Mouse (Mus musculus): Measurements from ENCODE around the gene Tulp3.

DNA sequence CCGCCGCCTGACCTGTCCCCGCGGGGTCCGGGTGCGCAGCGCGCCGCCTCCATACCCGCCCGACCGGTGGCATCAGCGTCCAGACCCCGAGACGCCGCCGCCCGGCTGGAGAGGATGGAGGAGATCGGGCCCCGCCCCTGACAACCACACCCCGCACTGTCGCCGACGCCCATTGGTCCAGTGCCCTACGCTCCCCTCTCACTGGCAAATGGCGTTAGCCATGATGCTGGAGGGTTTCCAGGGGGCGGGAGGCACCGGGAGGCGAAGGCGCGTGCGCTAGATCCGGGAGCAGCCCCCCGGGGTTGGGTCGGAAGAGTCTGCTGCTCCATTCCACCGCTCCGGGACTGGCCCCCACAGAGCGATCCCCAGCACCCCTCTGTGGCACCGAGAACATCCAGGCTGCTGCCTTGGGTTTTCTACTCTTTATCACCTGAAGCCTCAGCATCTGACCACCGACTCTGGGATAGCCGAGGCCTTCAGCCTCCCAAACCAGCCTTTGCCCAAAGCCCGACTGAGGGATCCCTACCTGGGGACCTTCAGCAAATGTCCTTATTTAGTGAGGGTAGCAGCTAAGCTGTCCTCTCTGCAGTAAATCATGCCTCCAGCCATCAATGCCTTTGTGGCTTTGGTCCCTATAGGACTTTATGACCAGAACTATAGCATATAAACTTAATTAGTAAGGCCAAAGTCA lies at the start of gene Tulp3:
- TF ChIP-seq CTCF (conservative IDR thresholded peaks at IDR 0.05 in 1 of 2, IDR thresholded peaks at IDR 0.05 in 1 of 2; ENCODE audit: low read depth in 2 of 2, low read length in 2 of 2) (no peak), BHLHE40 (IDR thresholded peaks at IDR 0.05; ENCODE audit: low read depth, low read length) (no peak), USF1 (IDR thresholded peaks at IDR 0.05; ENCODE audit: low read depth, low read length) (no peak), POLR2A (IDR thresholded peaks at IDR 0.05; ENCODE audit: low read depth, low read length) (peak; percentile 82), ZC3H11A (IDR thresholded peaks at IDR 0.05; ENCODE audit: low read depth, low read length) (no peak), USF2 (conservative IDR thresholded peaks at IDR 0.05; ENCODE audit: low read depth, low read length) (no peak), KAT2A (IDR thresholded peaks at IDR 0.05; ENCODE audit: insufficient replicate concordance, low read length) (peak; percentile 55; the same call in 1 of the 2 replicates), MAFK (IDR thresholded peaks at IDR 0.05; ENCODE audit: insufficient replicate concordance, low read length) (no peak), HCFC1 (IDR thresholded peaks at IDR 0.05; ENCODE audit: low read depth, low read length) (peak; percentile 79), TBP (conservative IDR thresholded peaks at IDR 0.05; ENCODE audit: low read depth, low read length) (no peak), GABPA (IDR thresholded peaks at IDR 0.05; ENCODE audit: insufficient replicate concordance, low read depth, low read length) (no peak)
